Mouse (Mus musculus) liver, embryonic 14.5 days (tissue): ENCODE measurements around the gene Kcnn1. TPM values are rescaled to one million over a fixed set of nuclear protein-coding genes. Genes with fewer than 3 reads are reported as not detected.

Experiments used
- ATAC-seq: fragments of 200-750 bp; cut with Nextera tagmentation; 2 replicates; pipeline ENCODE4 v1.8.0; 2017; ENCODE audit warnings: moderate number of reproducible peaks, mild to moderate bottlenecking, moderate library complexity; ENCODE audit not compliant: insufficient read depth
- DNase-seq, 3 experiments: peaks; one replicate each; pipeline ENCODE4 v3.0.0-alpha.2; 2012 to 2013; ENCODE audit warnings: low read depth in 3 of 3, low spot score in 3 of 3
- H3K27ac ChIP-seq: fragments of 300-500 bp; sonication (generic); 2 replicates; pipeline ENCODE4 v1.5.1; 2014; ENCODE audit warnings: moderate library complexity, mild to moderate bottlenecking, control low read depth, inconsistent platforms
- H3K27me3 ChIP-seq: fragments of 300-500 bp; sonication (generic); 2 replicates; pipeline ENCODE4 v1.6.1; 2014; ENCODE audit warnings: mild to moderate bottlenecking, low read length, moderate library complexity; ENCODE audit not compliant: control insufficient read depth, insufficient read depth
- H3K36me3 ChIP-seq: fragments of 300-500 bp; sonication (generic); replicated peaks from 2 replicates; pipeline ENCODE4 v1.6.1; 2014; ENCODE audit warnings: low read depth; ENCODE audit not compliant: control insufficient read depth, insufficient read depth
- H3K4me1 ChIP-seq, 2 experiments: fragments of 200-500 bp in 1 of 2; fragments of 300-500 bp in 1 of 2; sonication (generic) in 1 of 2; replicated peaks; 2 replicates each; pipeline ENCODE4 v1.6.1; 2012 to 2014; ENCODE audit warnings: antibody characterized with exemption in 1 of 2, inconsistent platforms in 1 of 2, low read length in 1 of 2; ENCODE audit not compliant: control insufficient read depth in 2 of 2, insufficient read depth in 2 of 2
- H3K4me2 ChIP-seq: fragments of 300-500 bp; sonication (generic); 2 replicates; pipeline ENCODE4 v1.6.1; 2014; ENCODE audit warnings: low read depth, mild to moderate bottlenecking, control low read depth, moderate library complexity
- H3K4me3 ChIP-seq, 2 experiments: fragments of 200-500 bp in 1 of 2; fragments of 300-500 bp in 1 of 2; sonication (generic) in 1 of 2; 2 replicates each; pipeline ENCODE4 v1.5.1; 2012 to 2014; ENCODE audit warnings: low read depth in 2 of 2, low read length in 2 of 2, mild to moderate bottlenecking in 2 of 2, control low read depth in 1 of 2, inconsistent platforms in 1 of 2, moderate library complexity in 1 of 2; ENCODE audit not compliant: insufficient read depth in 1 of 2
- H3K9ac ChIP-seq: fragments of 300-500 bp; sonication (generic); replicated peaks from 2 replicates; pipeline ENCODE4 v1.6.1; 2014; ENCODE audit warnings: mild to moderate bottlenecking, control low read depth, moderate library complexity
- H3K9me3 ChIP-seq: fragments of 300-500 bp; sonication (generic); 2 replicates; pipeline ENCODE4 v1.6.1; 2016; ENCODE audit warnings: low read length, mixed read lengths; ENCODE audit not compliant: control insufficient read depth
- CTCF ChIP-seq: IDR thresholded peaks from 2 replicates; pipeline ENCODE4 v1.5.1; 2016; ENCODE audit warnings: antibody characterized with exemption, low read depth, control low read depth
- EP300 ChIP-seq: IDR thresholded peaks from 2 replicates; pipeline ENCODE4 v1.6.1; 2016; ENCODE audit warnings: antibody characterized with exemption, low read depth
- WGBS: fragments of 180-500 bp; shearing (Covaris S2); extraction: QIAGEN DNeasy Blood & Tissue Kit; methylation state at CpG from one replicate; pipeline ENCODE4 v1.1.7; 2014; ENCODE audit not compliant: insufficient replicate concordance; 5-methylcytosine and 5-hydroxymethylcytosine counted together
- microRNA-seq: library from miRNA; unstranded; fragments of <30 nt; microRNA quantifications from one replicate; pipeline ENCODE4, GENCODE M21; 2016
- polyA plus RNA-seq, 2 experiments: library from polyadenylated mRNA; depleted of rRNA in 1 of 2; stranded (reverse) in 1 of 2; unstranded in 1 of 2; fragments of >200 nt; fragmentation: Nextera tagmentation in 1 of 2; extraction: Ambion mirVana in 1 of 2; gene quantifications; 2 replicates each; pipeline versions ENCODE4 v1.2.1 to v1.2.3; 2012 to 2014

The Kcnn1 gene
- polyA plus RNA-seq, 2 experiments, result 0.17 to 0.27 TPM

DNA sequence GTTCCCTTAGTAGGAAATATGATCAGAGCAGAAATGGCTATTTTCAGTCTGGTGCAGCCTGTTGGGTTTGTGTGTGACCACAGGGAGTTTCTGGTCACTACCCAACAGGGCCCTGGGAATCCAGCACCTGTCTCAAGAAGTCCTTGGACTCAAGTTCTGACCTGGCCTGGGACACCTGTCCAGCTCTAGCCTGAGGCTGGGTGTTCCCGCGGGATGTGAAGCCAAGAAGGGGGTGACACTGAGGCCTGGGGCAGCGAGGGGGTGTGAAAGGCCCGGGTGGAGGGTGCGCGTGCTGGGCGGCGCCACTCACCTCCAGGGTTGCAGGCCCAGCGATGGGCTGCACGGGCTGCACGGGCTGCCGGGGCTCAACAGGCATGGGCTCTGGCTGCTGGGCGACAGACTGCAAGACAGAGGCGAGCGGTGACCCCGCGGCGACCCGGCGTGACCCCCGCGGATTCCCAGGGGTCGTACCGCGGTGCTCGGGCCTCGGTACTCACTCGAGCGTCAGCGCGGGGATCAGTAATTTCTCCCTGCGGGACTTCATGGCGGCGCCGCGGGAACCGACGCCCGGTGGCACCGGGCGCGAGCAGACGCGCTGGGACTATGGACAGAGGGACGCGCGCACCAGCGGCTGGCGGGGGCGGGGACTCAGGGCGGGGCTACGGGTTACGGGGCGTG, 66.5 kb downstream of the Kcnn1 start:
- H3K9me3 ChIP-seq, result no peaks in the 10 kb centered on the region
- WGBS, result 6% methylated on average over 54 of the region's 54 CpGs
- H3K4me1 ChIP-seq, result peaks cover 14 to 17% of the 10 kb centered on the region in 2 experiments
- H3K9ac ChIP-seq, result peak overlapping the region; percentile 56
- no peaks in the 10 kb centered on the region for H3K36me3 ChIP-seq
- 0 out of 2 replicates have a peak, but pooled peaks have one; percentile 0 for ATAC-seq
- H3K27me3 ChIP-seq, result peaks cover 40% of the 10 kb centered on the region
- no peak overlapping the region for H3K27ac ChIP-seq
- H3K4me2 ChIP-seq, result peak overlapping the region; percentile 87
- no peak for TF ChIP-seq CTCF
- no peak for TF ChIP-seq EP300
- DNase-seq, result no peak
- peak overlapping the region; percentile 48 to 65 for H3K4me3 ChIP-seq

DNA sequence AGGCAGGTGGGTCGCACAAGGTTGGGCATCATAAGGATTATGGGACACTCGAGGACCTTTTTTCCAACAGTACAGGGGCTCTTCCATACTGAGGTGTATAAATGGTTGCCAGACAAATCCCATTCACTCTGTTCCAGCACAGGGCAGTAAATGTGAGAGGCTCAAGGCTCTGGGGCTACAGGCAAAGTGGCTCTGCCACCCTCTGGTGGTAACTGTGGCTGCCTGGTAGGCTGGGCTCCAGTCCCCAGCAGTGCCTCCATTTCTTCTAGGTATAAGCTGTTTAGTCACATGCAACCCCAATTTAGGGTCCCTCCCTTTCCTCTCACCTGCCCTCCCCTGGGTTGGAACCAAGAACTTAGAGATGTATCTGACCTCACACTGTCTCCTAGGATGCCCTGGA, 67.7 kb downstream of the Kcnn1 start:
- peaks cover 37% of the 10 kb centered on the region for H3K27me3 ChIP-seq
- no peaks in the 10 kb centered on the region for H3K9me3 ChIP-seq
- ATAC-seq, result no peak
- H3K4me3 ChIP-seq, result no peak overlapping the region
- no peak for DNase-seq
- WGBS, result 66% methylated on average over 2 of the region's 2 CpGs
- no peak overlapping the region for H3K27ac ChIP-seq
- H3K36me3 ChIP-seq, result no peaks in the 10 kb centered on the region
- H3K4me1 ChIP-seq, result peaks cover 26 to 28% of the 10 kb centered on the region in 2 experiments
- no peak overlapping the region for H3K4me2 ChIP-seq
- TF ChIP-seq CTCF (peak; percentile 46), EP300 (no peak)
- H3K9ac ChIP-seq, result no peak overlapping the region

DNA sequence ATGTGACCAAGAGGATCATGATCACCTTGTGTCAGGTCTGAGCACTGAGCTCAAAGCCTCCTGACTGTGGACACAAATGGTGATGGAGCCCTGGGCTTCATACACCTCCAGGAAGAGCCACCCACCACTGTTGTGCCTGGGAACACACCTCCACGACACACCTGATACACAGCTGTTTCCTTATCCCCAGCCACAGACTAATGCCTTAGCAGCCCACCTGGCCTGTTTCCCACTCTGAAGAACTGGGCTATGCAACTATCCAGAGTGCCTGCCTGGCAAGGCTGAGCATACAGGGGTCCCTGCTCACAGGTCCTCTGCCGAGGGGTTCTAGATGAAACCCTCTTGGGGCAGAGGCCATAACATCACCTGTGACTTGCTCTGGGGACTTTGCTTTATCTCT, 68.8 kb downstream of the Kcnn1 start:
- Histone ChIP-seq H3K9ac (no peak overlapping the region), H3K9me3 (no peaks in the 10 kb centered on the region), H3K4me1 (peaks cover 27 to 28% of the 10 kb centered on the region in 2 experiments), H3K36me3 (no peaks in the 10 kb centered on the region), H3K27me3 (peaks cover 26% of the 10 kb centered on the region), H3K27ac (no peak overlapping the region), H3K4me3 (no peak overlapping the region), H3K4me2 (no peak overlapping the region)
- no peak for ATAC-seq
- WGBS, result 69% methylated on average over 2 of the region's 2 CpGs
- DNase-seq, result no peak
- TF ChIP-seq CTCF (no peak), EP300 (no peak)

DNA sequence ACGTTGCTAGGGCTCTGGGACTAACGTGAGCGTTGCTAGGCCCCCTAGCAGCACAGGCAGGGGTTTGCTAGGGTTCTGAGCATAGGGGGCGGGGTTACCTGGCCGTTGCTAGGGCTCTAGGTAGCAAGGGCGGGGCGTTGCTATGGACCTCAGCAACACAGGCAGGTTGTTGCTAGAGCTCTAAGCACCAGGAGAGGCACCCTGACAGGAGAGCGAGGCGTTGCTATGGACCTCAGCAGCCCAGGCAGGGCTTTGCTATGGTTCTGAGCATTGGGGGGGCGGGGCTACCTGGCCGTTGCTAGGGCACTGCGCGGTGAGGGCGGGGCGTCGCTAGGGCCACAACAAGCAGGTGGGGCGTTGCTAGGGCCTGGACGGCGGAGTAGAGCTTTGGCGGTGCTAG, 70.4 kb downstream of the Kcnn1 start:
- under 1% methylated on average over 20 of the region's 20 CpGs for WGBS
- Histone ChIP-seq H3K9ac (no peak overlapping the region), H3K4me1 (peaks cover 27 to 28% of the 10 kb centered on the region in 2 experiments), H3K36me3 (no peaks in the 10 kb centered on the region; the same call in 1 of the 2 replicates), H3K9me3 (no peaks in the 10 kb centered on the region), H3K27me3 (peaks cover 11% of the 10 kb centered on the region), H3K27ac (no peak overlapping the region), H3K4me2 (peak overlapping the region; percentile 74), H3K4me3 (peak overlapping the region; percentile 45 to 67)
- 0 out of 2 replicates have a peak, but pooled peaks have one; percentile 2 for TF ChIP-seq CTCF
- TF ChIP-seq EP300, result no peak
- ATAC-seq (peak; percentile 4; the same call in 1 of the 2 replicates), DNase-seq (peak; percentile 54 to 63 (median 62))

Small RNA genes lying within 50 kb of the gene (microRNA-seq; reads per million reads assigned to microRNA genes)
- gene Mir7067, result not detected
- not detected for gene Mir7240

Other genes with a start within 250 kb of the Kcnn1 start
- gene Lrrc25, start 247.1 kb downstream of the Kcnn1 start, polyA plus RNA-seq (2012; rRNA removed), result 4.3 and 5.3 TPM in 2 replicates
- gene Lrrc25, start 247.1 kb downstream of the Kcnn1 start, polyA plus RNA-seq (2014; fragmentation: Nextera tagmentation; extraction: Ambion mirVana), result 4.7 TPM in 2 replicates
- gene Gdf15, start 230.8 kb downstream of the Kcnn1 start, polyA plus RNA-seq (2012; rRNA removed), result 6.3 and 9.0 TPM in 2 replicates
- 1.2 and 2.8 TPM in 2 replicates for gene Gdf15, start 230.8 kb downstream of the Kcnn1 start, polyA plus RNA-seq (2014; fragmentation: Nextera tagmentation; extraction: Ambion mirVana)
- gene Pgpep1, start 202.9 kb downstream of the Kcnn1 start, polyA plus RNA-seq (2012; rRNA removed), result 7.6 and 8.6 TPM in 2 replicates
- gene Pgpep1, start 202.9 kb downstream of the Kcnn1 start, polyA plus RNA-seq (2014; fragmentation: Nextera tagmentation; extraction: Ambion mirVana), result 19.8 and 23.5 TPM in 2 replicates
- gene Lsm4, start 190.0 kb downstream of the Kcnn1 start, polyA plus RNA-seq (2012; rRNA removed), result 134 and 478 TPM in 2 replicates
- gene Lsm4, start 190.0 kb downstream of the Kcnn1 start, polyA plus RNA-seq (2014; fragmentation: Nextera tagmentation; extraction: Ambion mirVana), result 160 and 176 TPM in 2 replicates
- gene Jund, start 164.3 kb downstream of the Kcnn1 start, polyA plus RNA-seq (2012; rRNA removed), result 28.4 and 29.4 TPM in 2 replicates
- 20.3 and 21.8 TPM in 2 replicates for gene Jund, start 164.3 kb downstream of the Kcnn1 start, polyA plus RNA-seq (2014; fragmentation: Nextera tagmentation; extraction: Ambion mirVana)
- not detected in 2 replicates for gene Iqcn, start 159.8 kb downstream of the Kcnn1 start, polyA plus RNA-seq (2012; rRNA removed)
- not detected in 2 replicates for gene Iqcn, start 159.8 kb downstream of the Kcnn1 start, polyA plus RNA-seq (2014; fragmentation: Nextera tagmentation; extraction: Ambion mirVana)
- 0.04 TPM in 1 of 2 replicates, not detected in the other for gene Gm3336, start 144.7 kb downstream of the Kcnn1 start, polyA plus RNA-seq (2012; rRNA removed)
- gene Gm3336, start 144.7 kb downstream of the Kcnn1 start, polyA plus RNA-seq (2014; fragmentation: Nextera tagmentation; extraction: Ambion mirVana), result 0.11 TPM in 2 replicates
- gene Pde4c, start 139.5 kb downstream of the Kcnn1 start, polyA plus RNA-seq (2012; rRNA removed), result 1.6 TPM in 2 replicates
- 0.34 and 0.74 TPM in 2 replicates for gene Pde4c, start 139.5 kb downstream of the Kcnn1 start, polyA plus RNA-seq (2014; fragmentation: Nextera tagmentation; extraction: Ambion mirVana)
- 2.7 and 3.2 TPM in 2 replicates for gene Rab3a, start 108.6 kb downstream of the Kcnn1 start, polyA plus RNA-seq (2012; rRNA removed)
- 1.6 and 2.4 TPM in 2 replicates for gene Rab3a, start 108.6 kb downstream of the Kcnn1 start, polyA plus RNA-seq (2014; fragmentation: Nextera tagmentation; extraction: Ambion mirVana)
- gene Mpv17l2, start 102.3 kb downstream of the Kcnn1 start, polyA plus RNA-seq (2012; rRNA removed), result 25.3 and 28.5 TPM in 2 replicates
- 39.8 and 41.5 TPM in 2 replicates for gene Mpv17l2, start 102.3 kb downstream of the Kcnn1 start, polyA plus RNA-seq (2014; fragmentation: Nextera tagmentation; extraction: Ambion mirVana)
- gene Pik3r2, start 86.5 kb downstream of the Kcnn1 start, polyA plus RNA-seq (2012; rRNA removed), result 13.2 and 17.5 TPM in 2 replicates
- gene Pik3r2, start 86.5 kb downstream of the Kcnn1 start, polyA plus RNA-seq (2014; fragmentation: Nextera tagmentation; extraction: Ambion mirVana), result 8.2 and 12.0 TPM in 2 replicates
- 11.1 and 13.0 TPM in 2 replicates for gene Mast3, start 58.2 kb downstream of the Kcnn1 start, polyA plus RNA-seq (2012; rRNA removed)
- gene Mast3, start 58.2 kb downstream of the Kcnn1 start, polyA plus RNA-seq (2014; fragmentation: Nextera tagmentation; extraction: Ambion mirVana), result 5.4 and 6.3 TPM in 2 replicates
- 0.11 and 0.13 TPM in 2 replicates for gene Il12rb1, start 54.8 kb downstream of the Kcnn1 start, polyA plus RNA-seq (2012; rRNA removed)
- gene Il12rb1, start 54.8 kb downstream of the Kcnn1 start, polyA plus RNA-seq (2014; fragmentation: Nextera tagmentation; extraction: Ambion mirVana), result 0.18 and 0.39 TPM in 2 replicates
- gene Arrdc2, start 23.5 kb downstream of the Kcnn1 start, polyA plus RNA-seq (2012; rRNA removed), result 33.9 and 35.0 TPM in 2 replicates
- gene Arrdc2, start 23.5 kb downstream of the Kcnn1 start, polyA plus RNA-seq (2014; fragmentation: Nextera tagmentation; extraction: Ambion mirVana), result 9.5 and 14.3 TPM in 2 replicates
- gene Ccdc124, start 10.7 kb upstream of the Kcnn1 start, polyA plus RNA-seq (2012; rRNA removed), result 20.4 and 34.3 TPM in 2 replicates
- 54.1 and 56.3 TPM in 2 replicates for gene Ccdc124, start 10.7 kb upstream of the Kcnn1 start, polyA plus RNA-seq (2014; fragmentation: Nextera tagmentation; extraction: Ambion mirVana)
- gene Slc5a5, start 29.5 kb upstream of the Kcnn1 start, polyA plus RNA-seq (2012; rRNA removed), result 0.06 and 0.10 TPM in 2 replicates
- gene Slc5a5, start 29.5 kb upstream of the Kcnn1 start, polyA plus RNA-seq (2014; fragmentation: Nextera tagmentation; extraction: Ambion mirVana), result 0.03 and 0.05 TPM in 2 replicates
- gene Rpl18a, start 34.2 kb upstream of the Kcnn1 start, polyA plus RNA-seq (2012; rRNA removed), result 2,449 and 2,899 TPM in 2 replicates
- 3,155 and 3,211 TPM in 2 replicates for gene Rpl18a, start 34.2 kb upstream of the Kcnn1 start, polyA plus RNA-seq (2014; fragmentation: Nextera tagmentation; extraction: Ambion mirVana)
- gene Map1s, start 42.7 kb upstream of the Kcnn1 start, polyA plus RNA-seq (2012; rRNA removed), result 11.5 and 15.4 TPM in 2 replicates
- gene Map1s, start 42.7 kb upstream of the Kcnn1 start, polyA plus RNA-seq (2014; fragmentation: Nextera tagmentation; extraction: Ambion mirVana), result 9.3 and 11.8 TPM in 2 replicates